Mouse (Mus musculus) c-Kit-positive CD71-positive TER-119-negative erythroid progenitor cells, embryonic 14.5 days (primary cell): ENCODE results near the gene Tmtc1.

Experiments
- DNase-seq: peaks from one replicate; pipeline ENCODE4 v3.0.0-alpha.2; 2013; ENCODE audit warnings: low read depth

The Tmtc1 gene

DNA sequence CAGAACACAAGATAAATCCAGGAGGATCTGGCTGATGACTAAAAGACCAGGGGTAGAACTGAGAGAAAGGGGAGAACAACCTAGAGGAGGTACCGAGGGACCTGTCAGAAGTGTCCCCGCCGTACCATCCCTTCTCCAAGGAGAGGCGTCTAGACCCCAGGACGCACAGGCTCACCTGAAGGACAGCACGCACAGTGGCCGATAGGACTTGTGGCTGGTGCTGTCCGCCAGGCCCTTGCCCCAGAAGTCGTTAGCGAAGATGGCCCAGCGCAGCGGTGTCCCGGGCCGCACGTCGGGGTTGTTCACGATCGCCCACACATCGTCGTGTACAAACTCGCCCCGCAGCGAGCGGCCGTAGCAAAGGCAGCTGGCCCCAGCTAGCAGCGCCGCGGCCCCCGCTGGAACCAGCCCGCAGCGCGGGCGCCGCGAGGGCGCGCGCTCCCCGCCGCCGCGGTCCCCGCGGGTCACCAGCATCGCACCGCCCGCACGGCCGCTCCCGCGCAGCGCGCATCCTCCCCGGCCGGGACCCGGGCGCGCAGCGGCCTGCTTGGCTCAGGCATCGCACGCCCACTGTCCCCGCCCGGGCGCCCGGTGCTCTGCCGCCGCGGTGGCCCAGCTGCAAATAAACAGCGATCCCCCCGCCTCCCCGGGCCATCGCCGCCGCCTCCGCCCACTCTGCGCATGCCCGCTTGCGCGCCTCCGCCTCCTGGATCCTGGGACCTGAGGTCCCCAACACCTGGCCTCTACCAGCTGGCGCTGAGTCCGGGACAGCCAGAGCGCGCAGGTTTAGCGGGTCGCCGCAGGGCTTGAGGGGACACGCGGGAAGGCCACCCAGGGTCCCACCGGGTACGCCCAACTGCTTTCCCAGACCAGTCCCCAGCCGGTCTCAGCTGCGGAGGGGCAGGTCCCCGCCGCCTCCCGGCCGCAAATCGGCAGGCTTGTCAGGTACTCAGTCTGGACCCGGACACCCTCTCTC is at the start of gene Tmtc1:
Tmtc1 (minus strand) TSS at position 664 of the 976 bp plus-strand sequence.
- peak; percentile 24 for DNase-seq

DNA sequence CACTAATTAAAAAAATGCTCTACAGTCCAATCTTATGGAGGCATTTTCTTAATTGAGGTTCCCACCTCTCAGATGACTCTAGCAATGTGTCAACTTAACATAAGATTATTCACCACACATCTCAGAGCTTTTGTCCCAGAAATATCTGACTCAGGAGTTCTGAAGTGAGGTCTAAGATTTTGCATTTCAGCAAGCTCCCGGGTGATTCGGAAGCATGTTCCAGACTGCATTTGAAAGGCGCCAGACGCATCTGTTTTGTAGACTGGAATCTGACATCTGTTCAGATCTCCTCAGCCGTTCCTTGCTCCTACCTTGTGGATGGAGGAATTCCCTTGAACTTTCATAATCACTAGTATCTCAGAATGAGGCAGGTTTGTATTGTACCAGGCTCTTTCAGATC is 47.7 kb upstream of the Tmtc1 start:
- no peak for DNase-seq

DNA sequence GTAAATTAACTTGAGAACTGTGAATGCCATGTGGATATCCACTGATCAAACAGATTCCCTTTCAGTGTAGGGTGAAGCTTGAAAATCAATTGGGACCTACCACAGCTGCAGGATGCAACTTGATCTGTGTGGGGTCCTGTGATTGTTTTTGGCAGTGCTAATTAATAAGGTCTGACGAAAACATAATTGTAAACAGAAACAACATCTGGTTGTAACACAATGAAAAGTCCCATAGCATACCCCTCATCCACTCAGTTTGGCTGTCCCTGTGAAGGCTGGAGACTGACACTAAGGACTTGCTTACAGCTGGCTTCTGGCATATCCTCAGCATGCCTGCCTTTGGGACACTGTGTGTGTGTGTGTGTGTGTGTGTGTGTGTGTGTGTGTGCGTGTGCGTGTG is 42.6 kb upstream of the Tmtc1 start:
- DNase-seq, result no peak

DNA sequence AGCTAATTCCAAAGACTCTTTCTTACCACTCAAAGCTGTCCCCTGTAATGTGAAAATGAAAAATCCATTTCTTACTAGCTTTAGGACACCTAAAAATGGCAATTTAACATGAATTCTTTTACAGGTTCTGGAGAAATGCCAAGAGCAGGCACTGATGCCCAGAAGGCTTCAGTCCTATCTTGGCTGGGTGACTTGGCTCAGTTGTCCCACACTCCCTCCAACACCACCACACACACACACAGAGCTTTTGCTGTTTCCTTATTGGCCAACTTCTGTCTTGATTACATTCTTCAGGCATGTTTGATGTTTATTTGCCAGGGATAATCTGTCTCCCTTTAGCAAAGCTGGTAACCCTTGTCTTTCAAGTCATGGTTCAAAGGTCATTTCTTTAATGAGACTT is 37.7 kb upstream of the Tmtc1 start:
- DNase-seq, result no peak

DNA sequence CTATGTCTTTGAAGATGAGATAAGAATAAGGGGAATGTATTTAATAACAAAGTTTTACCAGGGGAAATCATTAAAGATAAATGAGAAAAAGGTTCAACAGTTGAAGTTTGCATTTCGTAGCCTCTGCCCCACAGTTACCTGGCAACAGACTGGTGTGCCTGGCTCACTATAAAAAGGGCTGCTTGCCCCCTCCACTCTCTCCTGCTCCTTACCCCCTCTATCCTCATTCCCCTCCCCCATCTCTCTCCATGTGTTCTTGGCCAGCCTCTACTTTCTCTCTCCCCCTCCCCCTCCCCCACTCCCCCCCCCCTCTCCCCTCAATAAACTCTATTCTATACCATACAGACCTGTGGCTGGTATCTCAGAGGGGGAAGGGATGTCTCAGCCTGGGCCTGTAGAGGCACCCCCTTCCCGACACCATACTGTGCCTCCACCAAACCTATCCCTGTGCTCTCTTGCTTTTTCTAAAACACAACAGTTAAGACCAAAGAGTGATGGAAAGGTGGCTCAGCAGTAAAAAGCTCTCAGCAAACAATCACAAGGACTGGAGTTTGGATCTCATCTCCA is 35.6 kb upstream of the Tmtc1 start:
- DNase-seq, result no peak

DNA sequence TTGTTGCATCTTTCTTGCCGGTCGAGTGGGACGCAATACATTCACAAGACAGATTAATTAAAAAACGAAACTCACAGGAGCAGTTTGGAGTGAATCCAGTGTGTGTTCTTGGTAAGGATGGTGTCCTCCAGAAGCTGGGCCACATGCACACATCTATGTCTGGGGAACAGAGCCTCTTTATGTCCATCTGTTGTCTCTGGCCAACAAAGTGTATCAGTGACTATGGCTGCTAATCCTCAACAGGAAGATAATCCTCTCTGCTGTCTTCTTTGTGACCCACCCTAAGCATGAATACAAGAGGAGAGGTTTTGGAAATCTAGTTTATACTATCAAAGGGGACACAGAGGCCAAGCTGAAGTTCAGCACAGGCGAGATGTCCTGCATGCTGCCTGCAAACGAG is 34.2 kb upstream of the Tmtc1 start:
- no peak for DNase-seq

DNA sequence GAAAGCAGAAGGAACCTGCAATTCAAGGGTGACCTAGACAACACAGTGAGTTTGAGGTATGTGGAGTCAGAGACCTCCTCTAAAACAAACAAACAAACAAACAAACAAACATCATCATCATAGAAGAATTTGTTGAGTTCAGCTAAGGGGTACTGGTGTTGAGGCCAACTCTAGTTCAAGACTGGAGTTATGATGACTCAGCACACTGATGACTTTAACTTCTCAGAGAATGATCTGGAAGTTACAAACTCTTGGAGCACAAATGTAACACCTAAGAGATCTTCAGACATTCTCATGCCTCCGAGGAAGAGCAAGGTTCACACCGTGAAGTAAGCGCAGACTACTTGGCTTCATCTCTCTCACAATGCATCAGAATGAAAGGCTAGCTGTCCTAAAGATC is 28.1 kb upstream of the Tmtc1 start:
- no peak for DNase-seq

GRCm38 (mm10) chr6:148467924-148468389 is 23.8 kb upstream of the Tmtc1 start:
- no peak for DNase-seq

GRCm38 (mm10) chr6:148467170-148467921 is 23.2 kb upstream of the Tmtc1 start:
- no peak for DNase-seq

DNA sequence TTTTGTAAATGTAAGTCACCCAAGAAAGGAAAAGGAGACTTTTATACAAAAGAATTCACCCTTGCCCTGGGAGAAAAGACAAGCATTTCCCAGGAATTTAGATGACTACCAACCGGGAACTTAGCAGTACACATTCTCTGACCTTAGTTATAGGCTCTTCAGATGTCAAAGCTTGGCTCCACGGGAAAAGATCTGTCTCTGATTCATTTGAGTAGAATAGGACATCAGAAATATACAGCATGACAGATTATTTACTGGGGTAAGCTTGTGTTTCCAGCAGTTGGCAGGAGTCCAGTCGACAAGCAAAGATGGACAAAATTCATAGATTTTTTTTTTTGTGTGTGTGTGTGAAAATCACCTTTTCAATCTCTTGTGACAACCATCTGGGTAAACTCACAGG is 15.4 kb upstream of the Tmtc1 start:
- DNase-seq, result no peak

GRCm38 (mm10) chr6:148455470-148455869 is 11.3 kb upstream of the Tmtc1 start:
- DNase-seq, result no peak

DNA sequence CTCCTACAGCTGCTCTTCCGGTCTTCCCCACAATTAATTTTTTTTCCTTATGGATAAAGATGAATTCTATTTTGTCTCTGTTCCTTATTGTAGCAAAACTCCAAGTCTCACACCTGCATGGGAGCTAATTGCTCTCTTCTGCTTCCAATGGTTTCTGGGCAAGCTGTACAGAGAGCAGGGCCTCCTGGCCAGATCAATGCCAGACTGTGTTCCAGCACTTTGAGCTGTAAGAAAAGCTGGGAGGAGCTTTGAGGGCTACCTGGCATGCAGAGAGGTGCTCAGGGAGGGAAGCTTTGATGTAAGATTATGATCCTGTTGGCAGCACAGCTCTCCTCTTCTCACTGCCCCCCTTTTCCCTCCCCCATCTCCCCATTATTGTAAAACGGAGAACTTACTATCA is 10.6 kb upstream of the Tmtc1 start:
- DNase-seq, result no peak

GRCm38 (mm10) chr6:148448151-148448550 is 4.0 kb upstream of the Tmtc1 start:
- no peak for DNase-seq

DNA sequence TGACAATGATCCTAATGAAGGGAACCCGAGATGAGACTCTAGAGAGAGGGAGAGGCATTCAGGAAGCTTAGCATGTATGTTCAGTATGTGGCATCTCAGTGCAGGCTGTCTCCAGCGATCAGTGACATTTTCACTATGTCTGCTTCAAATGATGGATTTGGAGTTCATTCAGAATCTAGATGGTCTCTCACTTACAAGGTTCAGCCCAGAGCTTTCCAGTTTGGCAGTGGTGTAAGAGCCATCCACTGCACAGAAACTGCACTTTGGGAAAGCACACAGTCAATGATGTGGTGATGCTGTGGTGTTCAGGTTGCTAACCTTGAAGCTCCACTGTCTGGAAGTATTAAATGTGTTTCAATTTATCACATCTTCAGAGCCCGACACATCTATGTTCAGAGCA is 1.9 kb upstream of the Tmtc1 start:
- DNase-seq, result no peak

GRCm38 (mm10) chr6:148444796-148445195 is 607 bp upstream of the Tmtc1 start:
- no peak for DNase-seq

- DNase-seq, result no peak
Measured at GRCm38 (mm10) chr6:148443291-148443725, 881 bp downstream of the Tmtc1 start.

GRCm38 (mm10) chr6:148442671-148443290 is 1.4 kb downstream of the Tmtc1 start:
- DNase-seq, result no peak

DNA sequence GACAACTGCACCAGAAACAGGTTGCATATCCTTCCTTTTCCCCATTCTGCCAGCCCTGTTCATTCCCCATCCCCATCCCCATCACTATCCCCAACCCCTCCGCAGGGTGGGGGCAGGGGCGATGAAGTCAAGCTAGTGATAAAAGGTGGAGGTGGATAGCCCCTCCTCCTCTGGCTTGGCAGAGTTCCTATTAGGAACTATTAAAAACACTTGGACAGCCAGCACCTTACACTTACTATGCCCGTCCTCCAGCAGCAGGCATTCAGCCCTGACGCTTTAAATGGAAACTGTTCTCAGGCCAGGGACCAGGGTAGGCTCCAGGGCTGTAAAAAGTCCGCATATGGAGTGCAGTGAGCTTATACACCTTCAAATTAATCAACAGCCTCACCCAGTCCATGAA is 2.3 kb downstream of the Tmtc1 start:
- DNase-seq, result no peak

GRCm38 (mm10) chr6:148439101-148439500 is 5.1 kb downstream of the Tmtc1 start:
- DNase-seq, result no peak

DNA sequence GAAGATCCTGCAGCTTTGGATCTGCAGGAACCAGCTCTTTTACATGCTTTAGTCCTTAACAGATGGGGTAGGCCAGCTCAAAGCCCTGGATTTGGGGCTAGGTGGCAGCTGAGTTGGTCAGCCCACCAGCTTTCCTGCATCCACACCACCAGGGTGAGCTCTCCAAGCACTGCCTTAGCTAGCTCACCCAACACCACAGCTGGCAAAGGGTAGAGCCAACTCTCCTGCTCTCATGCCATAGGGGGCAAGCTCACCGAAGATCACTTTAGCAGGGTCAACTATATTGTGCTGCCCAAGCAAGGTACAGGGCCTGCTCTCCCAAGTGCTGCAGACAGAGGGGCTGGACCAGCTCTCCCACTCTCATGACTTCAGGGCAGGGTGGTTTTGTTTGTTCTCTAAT is 6.6 kb downstream of the Tmtc1 start:
- no peak for DNase-seq

DNA sequence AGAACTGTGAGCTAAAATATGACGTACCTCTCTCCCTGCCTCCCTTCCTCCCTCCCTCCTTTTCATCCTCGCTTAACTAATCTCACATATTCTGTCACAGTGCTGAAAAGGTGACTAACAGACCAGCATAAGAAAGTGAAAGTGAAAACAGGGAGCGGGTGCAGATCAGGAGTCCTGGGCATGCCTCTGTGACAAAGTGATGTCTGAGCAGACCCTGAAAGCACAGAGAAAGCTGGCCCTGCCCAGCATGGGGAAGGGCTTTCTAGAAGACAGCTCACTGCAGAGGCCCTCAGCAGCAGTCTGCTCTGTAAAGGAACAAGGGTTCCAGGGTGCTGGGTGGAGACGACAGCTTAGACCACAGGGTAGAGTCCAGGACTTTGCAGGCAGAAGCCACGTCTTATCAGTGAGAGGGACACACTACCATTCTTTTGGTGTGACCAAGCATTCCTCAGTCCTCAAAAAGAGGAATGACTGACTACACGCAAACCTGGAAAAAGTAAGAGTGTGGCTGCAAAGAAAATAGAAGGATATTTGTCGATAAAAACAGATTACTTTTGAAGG is 7.7 kb downstream of the Tmtc1 start:
- no peak for DNase-seq

GRCm38 (mm10) chr6:148421577-148421976 is 22.6 kb downstream of the Tmtc1 start:
- DNase-seq, result no peak
